Mouse (Mus musculus) neural tube, embryonic 15.5 days (tissue): ENCODE results near the gene Tnpo2. TPM values are rescaled to one million over a fixed set of nuclear protein-coding genes. Genes with fewer than 3 reads are reported as not detected.
A peak's percentile ranks its signal among the peaks of the same experiment; 100 is the strongest.

ENCODE experiments used
- ATAC-seq: fragments of 200-750 bp; cut with Nextera tagmentation; 2 replicates; pipeline ENCODE4 v1.8.0; 2017; ENCODE audit warnings: mild to moderate bottlenecking, moderate TSS enrichment, moderate library complexity; ENCODE audit not compliant: low FRiP score
- H3K27ac ChIP-seq: fragments of 300-500 bp; sonication (generic); replicated peaks from 2 replicates; pipeline ENCODE4 v1.5.1; 2015; ENCODE audit warnings: mild to moderate bottlenecking, inconsistent platforms
- H3K27me3 ChIP-seq: fragments of 300-500 bp; sonication (generic); replicated peaks from 2 replicates; pipeline ENCODE4 v1.6.1; 2015; ENCODE audit warnings: inconsistent platforms
- H3K36me3 ChIP-seq: fragments of 300-500 bp; sonication (generic); 2 replicates; pipeline ENCODE4 v1.6.1; 2015; ENCODE audit warnings: inconsistent platforms
- H3K4me1 ChIP-seq: fragments of 300-500 bp; sonication (generic); 2 replicates; pipeline ENCODE4 v1.6.1; 2015; ENCODE audit warnings: inconsistent platforms
- H3K4me2 ChIP-seq: fragments of 300-500 bp; sonication (generic); 2 replicates; pipeline ENCODE4 v1.6.1; 2015; ENCODE audit warnings: inconsistent platforms, mild to moderate bottlenecking, moderate library complexity
- H3K4me3 ChIP-seq: fragments of 300-500 bp; sonication (generic); replicated peaks from 2 replicates; pipeline ENCODE4 v1.5.1; 2015; ENCODE audit warnings: mild to moderate bottlenecking, inconsistent platforms
- H3K9ac ChIP-seq: fragments of 300-500 bp; sonication (generic); replicated peaks from 2 replicates; pipeline ENCODE4 v1.6.1; 2015; ENCODE audit warnings: mild to moderate bottlenecking, inconsistent platforms
- H3K9me3 ChIP-seq: fragments of 300-500 bp; sonication (generic); replicated peaks from 2 replicates; pipeline ENCODE4 v1.6.1; 2016; ENCODE audit warnings: inconsistent platforms
- WGBS: fragments of 180-500 bp; shearing (Covaris S2); methylation state at CpG from one replicate; pipeline ENCODE4 v1.1.7; 2015; ENCODE audit warnings: mixed read lengths; 5-methylcytosine and 5-hydroxymethylcytosine counted together
- polyA plus RNA-seq: library from polyadenylated mRNA; unstranded; fragments of >200 nt; fragmentation: Nextera tagmentation; extraction: Ambion mirVana; gene quantifications from 2 replicates; pipeline ENCODE4 v1.2.1, GENCODE M21; 2015

Gene Tnpo2
- polyA plus RNA-seq, 1 experiment from 2014 or later = 55.5 TPM

DNA sequence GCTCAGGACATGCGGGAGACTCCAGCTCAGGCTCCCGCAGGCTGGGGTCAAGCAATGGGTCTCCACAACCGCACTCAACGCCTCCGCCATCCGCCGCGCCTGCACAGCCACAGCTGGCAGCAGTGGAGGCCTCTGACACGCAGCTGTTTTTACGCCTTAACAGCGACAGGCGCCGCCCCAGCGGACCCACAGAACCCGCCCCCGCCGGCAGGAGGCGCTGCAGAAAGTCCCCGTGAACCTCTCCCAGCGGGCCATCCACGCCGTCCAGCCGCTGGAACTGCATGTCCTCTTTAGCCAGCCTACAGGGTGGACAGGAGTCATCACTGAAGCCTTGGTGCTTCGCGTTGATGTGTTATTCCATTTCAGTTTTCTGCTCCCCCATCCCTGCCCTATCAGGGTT is 29.0 kb upstream of the Tnpo2 start:
- Histone ChIP-seq H3K4me3 (no peak overlapping the region), H3K27me3 (peaks cover 44% of the 10 kb centered on the region)
- WGBS = 16% methylated on average over 25 of the region's 25 CpGs

DNA sequence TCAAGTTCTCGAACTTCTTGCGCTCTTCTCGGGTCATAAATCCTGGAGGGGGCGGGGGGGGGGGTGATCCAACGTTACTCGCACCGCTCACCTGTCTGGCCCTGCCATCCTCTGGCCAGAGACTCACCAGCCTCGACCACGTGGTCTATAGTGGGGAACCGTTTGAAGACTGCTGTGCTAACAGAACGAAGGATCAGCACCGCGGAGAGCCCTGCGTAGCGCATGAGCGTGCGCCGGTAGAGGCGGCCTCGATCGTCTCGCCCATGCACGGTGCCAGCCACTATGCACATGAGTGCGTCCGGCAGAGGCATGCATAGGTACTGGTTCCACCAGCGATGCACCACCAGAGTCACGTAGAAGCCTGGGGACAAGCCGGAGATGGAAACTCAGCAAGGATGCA is 25.5 kb upstream of the Tnpo2 start:
- no peak overlapping the region for H3K9ac ChIP-seq

More for the DNA sequence above, 29.0 kb upstream of the Tnpo2 start:
- Histone ChIP-seq H3K4me2 (no peak overlapping the region), H3K27ac (no peak overlapping the region), H3K9me3 (no peaks in the 10 kb centered on the region), H3K4me1 (no peaks in the 10 kb centered on the region), H3K36me3 (peaks cover 3% of the 10 kb centered on the region; the same call in 1 of the 2 replicates), H3K9ac (no peak overlapping the region)
- ATAC-seq = no peak

GRCm38 (mm10) chr8:85013230-85013840 is 23.4 kb upstream of the Tnpo2 start:
- Histone ChIP-seq H3K27ac (no peak overlapping the region), H3K4me2 (peak overlapping the region; percentile 74), H3K36me3 (peaks cover 10% of the 10 kb centered on the region), H3K27me3 (peaks cover 40% of the 10 kb centered on the region), H3K4me3 (peak overlapping the region; percentile 41), H3K4me1 (peaks cover 7% of the 10 kb centered on the region), H3K9me3 (no peaks in the 10 kb centered on the region), H3K9ac (peak overlapping the region; percentile 50; the same call in 1 of the 2 replicates)
- peak; percentile 77 for ATAC-seq
- WGBS = 4% methylated on average over 25 of the region's 26 CpGs

More for the DNA sequence above, 25.5 kb upstream of the Tnpo2 start:
- H3K4me2 ChIP-seq = peak overlapping the region; percentile 11
- no peak overlapping the region for H3K4me3 ChIP-seq
- ATAC-seq = no peak
- H3K27me3 ChIP-seq = peaks cover 49% of the 10 kb centered on the region
- no peaks in the 10 kb centered on the region for H3K36me3 ChIP-seq
- H3K4me1 ChIP-seq = peaks cover 7% of the 10 kb centered on the region
- no peaks in the 10 kb centered on the region for H3K9me3 ChIP-seq
- 15% methylated on average over 28 of the region's 28 CpGs for WGBS
- H3K27ac ChIP-seq = no peak overlapping the region

- Histone ChIP-seq H3K9me3 (no peaks in the 10 kb centered on the region), H3K36me3 (peaks cover 21% of the 10 kb centered on the region), H3K9ac (peak within 1 kb of the TSS; percentile 50; the same call in 1 of the 2 replicates), H3K4me3 (peak within 1 kb of the TSS; percentile 41), H3K4me1 (peaks cover 7% of the 10 kb centered on the region), H3K4me2 (peak within 1 kb of the TSS; percentile 74), H3K27me3 (peaks cover 32% of the 10 kb centered on the region), H3K27ac (no peak within 1 kb of the TSS)
- no peak for ATAC-seq
- WGBS = 53% methylated on average over 2 of the region's 2 CpGs
Measured at GRCm38 (mm10) chr8:85014431-85014830, 22.3 kb upstream of the Tnpo2 start, which contains the start of gene Best2. Best2 (minus strand) TSS chr8:85014531.

DNA sequence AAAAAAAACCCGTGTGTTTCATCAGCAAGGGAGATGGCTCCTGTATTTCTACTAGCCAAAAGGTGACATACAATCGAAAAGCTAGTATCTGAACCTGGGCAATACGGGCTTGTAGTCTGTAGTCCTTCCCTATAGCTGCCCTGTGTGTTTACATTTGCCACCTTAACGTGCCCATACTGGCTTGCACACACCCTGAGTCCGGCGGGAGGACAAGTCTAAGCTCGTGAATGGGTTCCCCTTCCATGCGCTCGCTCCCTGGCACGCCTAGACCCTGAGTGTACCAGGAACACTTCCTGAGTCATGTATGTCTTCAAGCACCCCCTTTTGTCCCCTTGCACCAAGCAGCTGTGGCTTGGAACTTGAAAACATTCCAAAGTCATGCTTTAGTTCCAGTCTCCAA is 20.0 kb upstream of the Tnpo2 start:
- H3K36me3 ChIP-seq = peaks cover 42% of the 10 kb centered on the region
- 75% methylated on average over 10 of the region's 10 CpGs for WGBS
- H3K27me3 ChIP-seq = peaks cover 17% of the 10 kb centered on the region

DNA sequence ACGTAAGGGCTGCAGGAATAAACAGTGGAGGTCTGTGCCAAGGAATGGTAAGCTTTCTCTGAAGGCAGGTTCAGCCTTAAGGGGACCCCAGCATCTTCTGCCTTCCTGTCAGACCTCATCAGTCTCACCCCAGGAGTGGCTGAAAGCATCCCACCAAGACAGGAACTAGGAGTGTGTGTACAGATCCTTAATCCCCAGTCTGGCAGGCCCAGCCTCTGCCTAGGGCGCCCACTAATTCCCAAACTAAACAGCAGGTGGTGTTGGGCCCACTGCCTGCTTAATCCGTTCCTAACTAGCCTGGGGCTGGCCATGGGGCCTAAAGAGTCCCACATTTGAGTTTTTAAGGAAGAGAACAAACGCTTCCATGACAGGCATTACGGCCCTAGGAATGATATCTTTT is 19.5 kb upstream of the Tnpo2 start:
- H3K27ac ChIP-seq = no peak overlapping the region
- no peak for ATAC-seq
- H3K4me2 ChIP-seq = no peak overlapping the region
- no peak overlapping the region for H3K4me3 ChIP-seq
- H3K36me3 ChIP-seq = peaks cover 46% of the 10 kb centered on the region
- WGBS = 62% methylated on average over 5 of the region's 5 CpGs
- H3K9ac ChIP-seq = no peak overlapping the region
- H3K9me3 ChIP-seq = no peaks in the 10 kb centered on the region
- H3K27me3 ChIP-seq = peaks cover 15% of the 10 kb centered on the region; the same call in 1 of the 2 replicates
- H3K4me1 ChIP-seq = peaks cover 7% of the 10 kb centered on the region

More for the DNA sequence above, 20.0 kb upstream of the Tnpo2 start:
- Histone ChIP-seq H3K9me3 (no peaks in the 10 kb centered on the region), H3K4me3 (no peak overlapping the region), H3K4me2 (no peak overlapping the region), H3K9ac (no peak overlapping the region), H3K4me1 (peaks cover 7% of the 10 kb centered on the region), H3K27ac (no peak overlapping the region)
- no peak for ATAC-seq

- H3K27ac ChIP-seq = no peak overlapping the region
- 94% methylated on average over 3 of the region's 3 CpGs for WGBS
- no peak overlapping the region for H3K9ac ChIP-seq
- H3K9me3 ChIP-seq = no peaks in the 10 kb centered on the region
- H3K27me3 ChIP-seq = no peaks in the 10 kb centered on the region
- peaks cover 63% of the 10 kb centered on the region for H3K36me3 ChIP-seq
- H3K4me1 ChIP-seq = peaks cover 29% of the 10 kb centered on the region
- H3K4me2 ChIP-seq = no peak overlapping the region
- ATAC-seq = no peak
- H3K4me3 ChIP-seq = no peak overlapping the region
Measured at GRCm38 (mm10) chr8:85021514-85022055, 15.1 kb upstream of the Tnpo2 start.

GRCm38 (mm10) chr8:85023846-85024245 is 12.9 kb upstream of the Tnpo2 start:
- Histone ChIP-seq H3K9me3 (no peaks in the 10 kb centered on the region), H3K36me3 (peaks cover 47% of the 10 kb centered on the region), H3K27me3 (no peaks in the 10 kb centered on the region), H3K4me2 (peak overlapping the region; percentile 92), H3K27ac (no peak overlapping the region), H3K4me3 (peak overlapping the region; percentile 97), H3K9ac (no peak overlapping the region), H3K4me1 (peaks cover 40% of the 10 kb centered on the region)
- WGBS = 95% methylated on average over 3 of the region's 3 CpGs
- no peak for ATAC-seq

- H3K36me3 ChIP-seq = peaks cover 43% of the 10 kb centered on the region
- H3K9me3 ChIP-seq = no peaks in the 10 kb centered on the region
- peak within 1 kb of the TSS; percentile 74 for H3K9ac ChIP-seq
- peaks cover 51% of the 10 kb centered on the region for H3K4me1 ChIP-seq
- ATAC-seq = peak; percentile 89
- peak within 1 kb of the TSS; percentile 92 for H3K4me2 ChIP-seq
- H3K27me3 ChIP-seq = no peaks in the 10 kb centered on the region
- peak within 1 kb of the TSS; percentile 86 for H3K27ac ChIP-seq
- peak within 1 kb of the TSS; percentile 97 for H3K4me3 ChIP-seq
- 8% methylated on average over 30 of the region's 30 CpGs for WGBS
Measured at GRCm38 (mm10) chr8:85025098-85025932, 11.4 kb upstream of the Tnpo2 start, which contains the start of gene Asna1. Asna1 (minus strand) TSS chr8:85025281.

DNA sequence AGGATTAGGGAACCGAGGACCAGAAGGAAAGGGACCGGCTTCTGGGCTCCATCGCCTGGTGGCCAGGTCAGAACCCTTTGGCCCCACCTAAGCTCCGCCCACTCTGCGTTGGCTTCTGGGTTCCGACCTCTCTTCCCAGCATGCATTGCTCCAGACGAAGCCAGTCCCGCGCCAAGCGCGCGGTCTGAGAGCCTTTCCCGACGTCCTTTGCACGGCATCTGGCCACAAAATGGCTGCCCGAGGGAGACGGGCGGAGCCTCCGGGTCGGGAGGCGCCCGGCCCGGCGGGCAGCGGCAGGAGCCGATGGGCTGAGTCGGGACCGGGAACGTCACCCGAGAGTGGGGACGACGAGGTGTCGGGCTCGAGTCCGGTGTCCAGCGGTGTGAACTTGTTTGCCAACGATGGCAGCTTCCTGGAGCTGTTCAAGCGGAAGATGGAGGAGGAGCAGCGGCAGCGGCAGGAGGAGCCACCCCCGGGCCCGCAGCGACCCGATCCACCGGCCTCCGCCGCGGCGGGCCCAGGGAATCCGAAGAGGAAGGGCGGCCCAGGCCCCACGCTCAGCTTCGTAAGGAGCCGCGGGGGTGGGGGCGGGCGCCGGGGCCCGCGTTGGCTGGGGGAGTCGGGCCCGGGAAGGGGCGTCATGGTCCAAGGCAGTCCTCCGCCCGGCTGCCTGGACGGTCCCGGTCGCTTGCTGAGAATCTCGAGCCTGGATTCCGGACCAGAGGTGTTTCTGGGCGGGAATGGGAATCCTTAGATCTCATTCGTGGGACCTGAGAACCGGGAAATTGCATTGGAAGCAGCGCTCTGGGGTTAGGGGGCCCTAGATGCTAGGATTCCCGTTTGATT is 9.8 kb upstream of the Tnpo2 start, which contains the start of gene Trir:
TSS of gene Trir (plus strand) at position 154 of the 846 bp plus-strand sequence.
- Histone ChIP-seq H3K4me1 (peaks cover 51% of the 10 kb centered on the region), H3K36me3 (peaks cover 43% of the 10 kb centered on the region), H3K4me2 (peak within 1 kb of the TSS; percentile 92), H3K9ac (peak within 1 kb of the TSS; percentile 100), H3K4me3 (peak within 1 kb of the TSS; percentile 100), H3K27ac (peak within 1 kb of the TSS; percentile 86), H3K9me3 (no peaks in the 10 kb centered on the region), H3K27me3 (no peaks in the 10 kb centered on the region)
- under 1% methylated on average over 75 of the region's 75 CpGs for WGBS
- peak; percentile 83 for ATAC-seq

GRCm38 (mm10) chr8:85027516-85027855 is 9.2 kb upstream of the Tnpo2 start:
- WGBS = 4% methylated on average over 13 of the region's 13 CpGs
- Histone ChIP-seq H3K36me3 (peaks cover 43% of the 10 kb centered on the region), H3K9ac (peak overlapping the region; percentile 100), H3K9me3 (no peaks in the 10 kb centered on the region), H3K4me2 (peak overlapping the region; percentile 92), H3K4me1 (peaks cover 51% of the 10 kb centered on the region), H3K27me3 (no peaks in the 10 kb centered on the region), H3K27ac (peak overlapping the region; percentile 86), H3K4me3 (peak overlapping the region; percentile 100)
- no peak for ATAC-seq
